Mouse (Mus musculus) hematopoietic stem cell, adult 5-6 weeks (primary cell): ENCODE measurements around the gene 2010111I01Rik. TPM values are rescaled to one million over a fixed set of nuclear protein-coding genes. Genes with fewer than 3 reads are reported as not detected.
A peak's percentile ranks its signal among the peaks of the same experiment; 100 is the strongest.

Experiments used
- ATAC-seq, 2 experiments: fragments of 125-278 bp in 1 of 2; replicated peaks in 1 of 2; 2 replicates each; pipeline ENCODE4 v1.8.0; 2016 to 2017; ENCODE audit warnings: inconsistent platforms in 2 of 2, mild to moderate bottlenecking in 2 of 2, moderate number of reproducible peaks in 2 of 2, low read depth in 1 of 2, moderate TSS enrichment in 1 of 2; ENCODE audit not compliant: low FRiP score in 2 of 2, poor library complexity in 2 of 2, severe bottlenecking in 2 of 2, insufficient read depth in 1 of 2, low TSS enrichment in 1 of 2
- total RNA-seq: library from RNA; stranded (forward); fragments of 172-1452, 232-1000 nt; gene quantifications from 2 replicates; pipeline ENCODE4 v1.2.3, GENCODE M21; 2017

The 2010111I01Rik gene
- total RNA-seq, 1 experiment from 2014 or later, result 47.1 TPM

DNA sequence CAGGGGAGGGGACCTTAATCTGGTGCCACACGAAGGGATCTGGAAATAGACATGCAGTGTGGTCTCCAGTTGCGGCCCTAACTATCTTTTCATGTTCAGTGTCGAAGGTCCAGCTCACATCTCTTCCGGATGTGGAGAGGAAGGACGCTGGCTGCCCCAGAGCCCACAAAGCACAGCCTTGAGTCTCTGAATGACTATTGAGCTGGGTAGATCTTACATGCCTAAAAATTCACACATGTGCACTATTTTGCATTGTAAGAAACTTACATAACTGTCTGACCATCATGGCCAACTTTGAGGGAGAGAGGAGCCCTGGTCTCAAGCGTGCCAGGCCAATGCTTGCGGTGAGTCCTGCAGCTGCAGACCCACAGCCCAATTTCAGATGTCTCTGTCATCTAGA, 284.5 kb downstream of the 2010111I01Rik start:
- ATAC-seq, result no peak

DNA sequence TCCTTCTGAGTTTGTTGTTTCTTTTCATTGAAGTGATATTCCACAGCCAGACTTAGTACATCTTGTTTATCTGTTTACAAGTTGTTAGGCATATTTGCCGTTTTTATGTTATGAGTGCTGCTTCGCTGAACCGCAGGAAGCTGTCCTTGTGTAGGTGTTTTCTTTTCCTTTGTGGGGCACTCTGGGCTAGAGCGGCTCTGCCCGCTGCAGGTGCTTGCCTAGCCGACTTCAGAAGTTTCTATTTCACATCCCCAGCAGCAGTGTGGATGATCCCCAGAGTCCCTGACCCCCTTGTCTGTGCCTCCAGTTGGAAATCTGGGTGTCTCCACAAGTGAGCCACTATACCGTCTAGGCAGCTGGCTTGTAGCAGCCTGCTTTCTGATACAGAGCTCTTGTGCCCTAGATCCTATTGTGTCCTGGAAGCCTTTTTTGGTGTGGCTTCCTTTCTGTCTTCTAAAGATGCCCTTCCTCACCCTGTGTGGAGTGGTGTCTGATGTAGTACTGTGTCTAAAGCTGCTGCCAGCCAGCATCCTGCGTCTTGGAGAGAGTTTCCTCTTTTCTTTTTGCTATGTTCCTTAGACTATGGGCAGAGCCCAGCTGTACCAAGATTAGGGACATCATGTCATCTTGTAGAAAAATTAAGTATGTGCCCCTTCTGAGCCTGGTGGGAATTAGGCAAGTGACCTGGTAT, 285.2 kb downstream of the 2010111I01Rik start:
- peak; percentile 46 to 65 for ATAC-seq

DNA sequence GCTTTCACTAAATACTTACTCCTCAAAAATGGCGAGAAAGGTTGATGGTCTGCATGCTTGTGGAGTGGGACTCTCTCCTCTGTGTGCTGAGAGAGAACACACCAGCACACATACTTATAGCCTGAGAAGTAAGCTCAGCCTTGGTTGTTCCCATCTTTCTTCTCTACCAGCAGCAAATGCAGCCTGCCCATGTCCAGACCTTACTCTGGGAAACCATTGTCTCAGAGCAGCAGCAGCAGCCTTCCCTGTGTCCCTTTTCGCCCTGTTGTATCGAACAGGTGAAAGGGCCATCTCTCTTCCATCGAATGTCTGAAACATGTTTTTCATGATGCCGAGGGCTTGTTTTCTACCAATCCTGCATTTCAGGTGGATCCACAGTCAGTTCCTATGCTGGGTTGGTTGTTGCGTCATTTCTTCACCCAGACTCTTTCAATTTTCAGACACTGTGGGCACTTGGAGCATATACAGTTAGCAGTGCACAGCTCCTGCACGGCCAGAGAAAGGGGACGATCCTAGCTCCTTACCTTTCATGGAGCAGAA, 285.8 kb downstream of the 2010111I01Rik start:
- ATAC-seq, result no peak

DNA sequence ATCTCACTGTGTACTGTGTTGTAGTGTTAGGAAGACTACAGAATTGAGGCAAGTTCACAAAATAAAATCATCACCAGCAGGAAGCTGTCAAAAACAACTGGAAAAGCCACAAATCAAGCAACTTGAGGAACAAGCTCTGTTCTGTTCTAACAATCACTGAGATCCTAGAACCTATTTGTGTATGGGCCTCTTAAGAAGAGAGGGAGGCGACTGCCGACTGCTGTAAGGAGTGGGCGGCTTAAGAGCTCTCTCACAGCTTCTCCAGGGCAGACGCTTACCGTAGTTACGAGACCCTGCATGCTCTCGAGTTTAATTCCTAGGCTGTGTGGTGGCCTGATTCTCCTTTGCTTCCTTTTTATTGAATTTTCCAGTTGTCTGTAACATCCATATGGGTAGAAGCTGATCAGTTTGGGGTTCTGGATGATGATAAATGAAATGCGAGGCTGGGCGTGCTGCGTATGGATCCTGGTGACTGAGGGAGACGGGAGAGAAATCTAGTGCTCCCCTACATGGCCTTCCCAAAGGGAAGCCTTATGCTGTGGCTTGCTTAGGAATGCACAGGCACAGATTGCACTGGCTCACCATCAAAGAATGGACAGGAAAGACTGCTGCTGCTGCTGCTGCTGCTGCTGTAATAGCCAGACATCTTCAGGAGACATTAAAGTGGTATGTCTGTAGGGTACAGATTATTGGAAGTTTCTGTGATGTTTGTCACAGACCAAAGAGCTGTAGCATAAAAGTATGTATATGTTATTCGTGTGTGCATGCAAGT, 286.6 kb downstream of the 2010111I01Rik start:
- no peak for ATAC-seq

DNA sequence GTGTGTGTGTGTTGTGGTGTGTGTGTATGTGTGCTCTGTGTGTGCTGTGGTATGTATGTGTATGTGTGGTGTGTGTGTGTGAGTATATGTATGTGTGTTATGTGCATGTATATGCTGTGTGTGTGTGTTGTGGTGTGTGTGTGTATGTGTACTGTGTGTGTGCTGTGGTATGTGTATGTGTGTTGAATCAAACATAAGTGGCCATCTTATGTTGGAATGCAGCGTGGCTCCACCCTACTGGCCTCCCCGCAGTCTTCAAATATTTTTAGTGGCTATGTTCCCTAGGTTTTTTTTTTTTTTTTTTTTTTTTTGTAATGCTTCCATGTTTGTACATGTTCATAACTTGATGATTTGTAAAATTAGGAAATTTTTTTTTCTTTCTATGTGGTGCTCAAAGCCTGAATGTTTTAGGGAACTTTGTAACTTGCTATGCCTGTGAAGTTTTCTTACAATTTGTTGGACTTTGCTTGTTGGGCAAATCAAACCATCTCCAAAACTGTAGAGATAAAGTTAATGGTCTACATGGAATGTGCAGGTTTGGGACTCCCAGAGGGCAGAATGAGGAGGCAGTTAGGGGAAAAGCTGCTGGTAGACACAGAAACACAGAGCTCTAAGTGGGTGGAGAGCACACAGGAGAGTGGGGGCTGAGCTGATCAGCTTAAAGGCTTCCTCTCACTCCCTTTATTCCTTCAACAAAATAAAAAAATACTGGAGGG, 287.8 kb downstream of the 2010111I01Rik start:
- ATAC-seq, result no peak

- ATAC-seq, result peak; percentile 63 to 68
Observed at GRCm38 (mm10) chr13:63253147-63253546, 288.5 kb downstream of the 2010111I01Rik start.

DNA sequence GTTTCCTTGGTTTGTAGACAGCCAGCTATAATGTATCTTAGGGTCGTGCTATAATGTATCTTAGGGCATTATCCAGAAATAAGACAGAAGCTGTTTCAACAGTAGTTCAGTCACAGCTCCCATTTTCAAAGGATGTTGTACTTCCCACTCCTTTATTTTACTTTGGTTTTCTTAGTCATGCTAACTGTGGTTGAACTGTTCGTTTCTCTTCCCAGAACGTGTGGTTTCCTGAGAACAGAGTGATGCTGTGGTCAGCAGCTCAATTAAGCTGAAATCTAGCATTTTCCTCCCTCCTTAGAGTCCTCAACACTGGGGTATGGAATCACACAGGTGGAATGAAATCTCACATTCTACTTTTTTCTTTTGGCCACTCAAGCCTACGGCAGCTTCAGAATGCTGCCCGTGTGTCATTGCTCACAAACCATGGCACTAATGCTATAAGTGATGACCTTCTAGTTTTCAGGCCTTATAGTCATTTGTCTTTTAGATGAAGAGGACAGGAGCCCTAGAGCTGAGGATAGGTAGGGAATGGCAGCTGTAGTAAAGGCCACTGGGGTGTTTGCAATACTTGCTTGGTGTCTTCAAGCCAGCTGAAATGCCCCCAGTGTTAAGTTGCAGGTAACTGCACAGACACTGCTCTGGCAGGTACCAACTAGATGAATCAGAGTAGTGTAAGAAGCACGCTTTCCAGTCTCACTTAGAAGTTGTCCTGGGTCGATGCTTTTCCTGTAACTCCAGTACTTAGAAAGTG, 289.4 kb downstream of the 2010111I01Rik start:
- ATAC-seq, result no peak; a peak in 1 of 4 replicates

GRCm38 (mm10) chr13:63255519-63256011, 290.9 kb downstream of the 2010111I01Rik start:
- peak in 1 of 2 experiments; percentile 22; a peak in 2 of 4 replicates for ATAC-seq

- ATAC-seq, result no peak
Observed at GRCm38 (mm10) chr13:63256146-63256545, 291.5 kb downstream of the 2010111I01Rik start.

- 0 out of 4 replicates have a peak, but pooled peaks of 1 of the 2 experiments have one; percentile 18 for ATAC-seq
Observed at GRCm38 (mm10) chr13:63256807-63257206, 292.1 kb downstream of the 2010111I01Rik start.

DNA sequence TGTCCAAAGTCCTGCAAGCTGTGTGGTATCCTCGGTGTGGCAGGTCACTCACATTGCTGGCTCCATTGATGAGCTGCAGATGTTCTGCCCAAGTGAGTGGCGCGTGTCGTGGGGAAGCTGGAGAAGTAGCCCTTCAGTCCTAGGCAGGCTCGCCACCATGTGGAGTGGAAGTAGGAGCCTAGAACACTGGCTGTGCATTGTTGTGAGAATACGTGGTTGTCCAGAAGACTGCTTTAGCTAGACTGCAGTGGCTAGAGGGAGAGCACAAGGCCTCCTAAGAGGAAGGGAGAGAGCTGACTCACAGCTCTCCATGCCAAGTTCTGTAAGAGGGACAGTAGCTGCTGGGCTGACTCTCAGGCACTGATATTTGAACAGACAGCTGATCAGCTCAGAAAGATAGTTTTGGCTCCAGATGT, 293.5 kb downstream of the 2010111I01Rik start:
- no peak for ATAC-seq

- ATAC-seq, result no peak
Observed at GRCm38 (mm10) chr13:63258671-63259070, 294.0 kb downstream of the 2010111I01Rik start.

DNA sequence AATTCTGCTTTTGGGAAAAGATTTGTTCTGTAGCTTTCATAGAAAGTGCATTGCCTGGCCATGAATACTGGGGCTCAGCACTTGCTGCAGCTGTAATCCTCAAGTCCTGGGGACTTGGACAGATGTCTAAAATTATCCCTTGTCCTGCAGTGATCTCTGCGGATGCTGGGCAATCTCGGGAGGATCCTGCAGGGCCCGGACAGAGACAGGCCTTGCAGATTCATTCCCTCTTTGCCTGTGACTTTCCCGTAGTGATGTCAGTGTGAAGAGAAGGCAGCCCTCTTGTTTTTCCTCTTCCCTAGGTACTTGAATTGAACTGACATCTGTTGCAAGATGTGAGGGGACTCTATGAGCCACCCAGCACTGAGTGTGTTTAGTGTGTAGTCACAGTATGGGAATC, 295.4 kb downstream of the 2010111I01Rik start:
- ATAC-seq, result no peak

DNA sequence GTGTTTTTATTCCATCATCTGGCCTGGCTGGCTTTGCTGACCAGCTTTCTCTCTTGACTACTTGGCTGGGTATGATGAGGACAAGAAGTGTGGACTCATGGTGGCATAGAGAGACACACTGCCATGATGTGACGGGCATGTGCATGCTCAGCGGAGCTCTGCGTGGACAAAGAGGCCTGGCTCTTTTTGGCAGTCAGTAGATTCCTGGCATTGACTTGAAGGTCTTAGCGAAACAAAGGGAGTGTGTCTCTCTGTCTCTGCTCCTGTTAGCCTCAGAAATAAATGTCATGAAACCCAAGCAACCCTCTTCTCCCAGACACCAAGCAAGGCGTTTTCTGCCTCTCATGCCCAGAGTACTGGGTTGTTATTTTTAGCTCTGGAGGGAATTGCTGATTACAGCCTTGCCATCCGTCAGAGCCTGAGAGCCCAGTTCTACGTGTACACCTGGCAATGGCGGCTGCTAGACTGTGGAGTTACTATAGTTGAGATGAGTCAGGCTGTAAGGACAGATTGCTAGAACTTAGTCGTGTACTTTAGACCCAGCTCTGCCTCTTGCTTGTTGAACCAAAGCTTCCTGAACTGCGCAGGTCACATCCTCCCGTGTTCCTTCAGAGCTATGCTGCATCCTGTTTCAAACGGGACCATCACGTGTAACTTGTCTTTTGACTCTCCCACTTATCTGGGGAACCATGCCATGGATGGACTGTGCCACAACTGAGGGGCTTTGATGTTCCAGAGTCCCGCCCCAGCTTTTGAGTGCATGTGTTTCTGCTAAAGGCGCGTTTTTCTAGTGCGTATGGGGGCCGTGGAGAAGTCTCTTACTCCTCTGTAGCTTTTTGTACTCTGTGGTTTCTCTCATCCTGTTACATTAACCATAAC, 296.3 kb downstream of the 2010111I01Rik start:
- ATAC-seq, result peak; percentile 39 to 40

GRCm38 (mm10) chr13:63261676-63262075, 297.0 kb downstream of the 2010111I01Rik start:
- no peak for ATAC-seq
